Mouse (Mus musculus): ENCODE measurements at regions not wholly inside any gene's neighbourhood (a gene's known extent, or its start where the extent isn't known, plus 50 kb on each side); places are given as distances from the start of the nearest gene placed in this dataset.
A peak's percentile ranks its signal among the peaks of the same experiment; 100 is the strongest.

GRCm38 (mm10) chr7:136213057-136213961 is 497.1 kb upstream of the Mki67 start:
- DNase-seq, result peak in 1 of 2 experiments; percentile 17
- intact Hi-C loops (cut with DNase I), result no loop called here

GRCm38 (mm10) chr7:136213962-136214308 is 497.8 kb upstream of the Mki67 start:
- intact Hi-C loops (cut with DNase I), result no loop called here

GRCm38 (mm10) chr7:136214415-136214814 is 498.3 kb upstream of the Mki67 start:
- DNase-seq, result no peak
- intact Hi-C loops (cut with DNase I), result no loop called here

More at GRCm38 (mm10) chr7:136213962-136214308, 497.8 kb upstream of the Mki67 start:
- no peak for DNase-seq

- DNase-seq, result peak; percentile 25 to 44
- intact Hi-C loops (cut with DNase I), result no loop called here
Measured at GRCm38 (mm10) chr7:136216734-136217133, 500.6 kb upstream of the Mki67 start.

- DNase-seq, result no peak
- intact Hi-C loops (cut with DNase I), result no loop called here
Measured at GRCm38 (mm10) chr7:136219564-136220244, 503.5 kb upstream of the Mki67 start.

- no peak for DNase-seq
- intact Hi-C loops (cut with DNase I), result no loop called here
Measured at GRCm38 (mm10) chr7:136220245-136221167, 504.3 kb upstream of the Mki67 start.

- intact Hi-C loops (cut with DNase I), result no loop called here
Measured at GRCm38 (mm10) chr7:136221620-136222019, 505.5 kb upstream of the Mki67 start.

GRCm38 (mm10) chr7:136226031-136226430 is 509.9 kb upstream of the Mki67 start:
- intact Hi-C loops (cut with DNase I), result no loop called here
- peak; percentile 29 to 35 for DNase-seq

More at GRCm38 (mm10) chr7:136221620-136222019, 505.5 kb upstream of the Mki67 start:
- DNase-seq, result no peak

- DNase-seq, result no peak
- intact Hi-C loops (cut with DNase I), result no loop called here
Measured at GRCm38 (mm10) chr7:136228331-136228730, 512.2 kb upstream of the Mki67 start.

- no peak for DNase-seq
- intact Hi-C loops (cut with DNase I), result no loop called here
Measured at GRCm38 (mm10) chr7:136229592-136229991, 513.4 kb upstream of the Mki67 start.

GRCm38 (mm10) chr7:136232177-136232576 is 516.0 kb upstream of the Mki67 start:
- intact Hi-C loops (cut with DNase I), result no loop called here
- DNase-seq, result no peak

GRCm38 (mm10) chr7:136235563-136235962 is 519.4 kb upstream of the Mki67 start:
- no peak for DNase-seq
- intact Hi-C loops (cut with DNase I), result no loop called here

GRCm38 (mm10) chr7:136236391-136236790 is 520.2 kb upstream of the Mki67 start:
- intact Hi-C loops (cut with DNase I), result no loop called here
- DNase-seq, result no peak

- intact Hi-C loops (cut with DNase I), result no loop called here
Measured at GRCm38 (mm10) chr7:136265691-136266090, 549.5 kb upstream of the Mki67 start.

GRCm38 (mm10) chr7:136267716-136268489 is 551.7 kb upstream of the Mki67 start:
- no peak for DNase-seq
- intact Hi-C loops (cut with DNase I), result no loop called here

More at GRCm38 (mm10) chr7:136265691-136266090, 549.5 kb upstream of the Mki67 start:
- no peak for DNase-seq

- intact Hi-C loops (cut with DNase I), result no loop called here
Measured at GRCm38 (mm10) chr7:136275651-136276050, 559.5 kb upstream of the Mki67 start.

GRCm38 (mm10) chr7:136283770-136284169 is 567.6 kb upstream of the Mki67 start:
- no peak for DNase-seq
- intact Hi-C loops (cut with DNase I), result no loop called here

More at GRCm38 (mm10) chr7:136275651-136276050, 559.5 kb upstream of the Mki67 start:
- no peak for DNase-seq

GRCm38 (mm10) chr7:136285606-136286005 is 569.4 kb upstream of the Mki67 start:
- DNase-seq, result no peak
- intact Hi-C loops (cut with DNase I), result no loop called here

- intact Hi-C loops (cut with DNase I), result loop anchor here (10.0 kb wide), 1 partner anchor 459 kb away; no protein-coding TSS in a partner anchor
- DNase-seq, result no peak
Measured at GRCm38 (mm10) chr7:136293536-136294145, 577.5 kb upstream of the Mki67 start.
